12 mouse cellular contexts compared by ENCODE assay signal in the genomic region with DNA sequence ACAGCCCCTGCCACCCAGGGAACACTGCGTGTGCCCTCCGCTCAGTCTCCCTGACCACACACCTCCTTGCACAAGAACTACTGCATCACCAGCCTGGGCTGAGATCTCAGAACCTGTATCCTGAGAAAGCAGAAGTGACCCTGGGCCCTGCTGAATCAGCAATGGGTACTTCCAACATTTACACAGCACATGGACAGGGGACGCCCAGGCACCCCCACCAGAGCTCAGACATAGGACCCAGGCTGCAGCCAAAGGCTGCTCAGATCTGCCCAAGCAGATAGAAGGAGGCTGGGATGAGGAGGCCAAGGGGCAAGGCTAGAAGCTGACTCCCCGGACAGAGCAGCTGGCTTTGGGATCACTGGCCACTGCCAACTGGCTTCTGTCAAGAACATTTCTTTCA. TPM values are rescaled to one million over a fixed set of nuclear protein-coding genes. Genes with fewer than 3 reads are reported as not detected.
DNase-seq lines count a peak whose midpoint lies in the region; ATAC-seq and TF ChIP-seq lines count a peak whose summit lies in the region.
"Had no signal": no experiment of that assay in that cellular context is flagged by ENCODE, and none has a peak within 500 bp of the region (broad histone marks: within the 10 kb centered on the region; RNA-seq: fewer than 3 reads in every experiment).

No protein-coding gene starts in this region.

- H3K27me3 ChIP-seq in liver, adult 2 months (ENCODE audit: control insufficient read depth, insufficient read depth, low read length) = no peaks in the 10 kb centered on the region
- H3K27me3 ChIP-seq in liver, embryonic 11.5 days (replicated peaks; ENCODE audit: control insufficient read depth, insufficient read depth, low read length) = no peaks in the 10 kb centered on the region
- peaks cover 70% of the 10 kb centered on the region for H3K27me3 ChIP-seq in megakaryocyte, embryonic 14.5 days (replicated peaks)
- H3K27me3 ChIP-seq in forebrain, postnatal 0 days (ENCODE audit: insufficient read depth, low read length) = no peaks in the 10 kb centered on the region
- H3K27me3 ChIP-seq in hindbrain, embryonic 16.5 days (replicated peaks; ENCODE audit: control insufficient read depth, insufficient read depth, low read length) = no peaks in the 10 kb centered on the region

- no peak overlapping the region for H3K4me3 ChIP-seq in liver, adult 2 months (ENCODE audit: insufficient read depth, low read depth, low read length)
- no peak overlapping the region for H3K4me3 ChIP-seq in liver, embryonic 11.5 days (ENCODE audit: low read depth, low read length)
- H3K4me3 ChIP-seq in megakaryocyte, embryonic 14.5 days (replicated peaks) = peak overlapping the region; percentile 25
- H3K4me3 ChIP-seq in forebrain, postnatal 0 days (ENCODE audit: low read depth, low read length) = no peak overlapping the region
- H3K4me3 ChIP-seq in hindbrain, embryonic 16.5 days (ENCODE audit: low read length) = no peak overlapping the region
- H3K4me3 ChIP-seq: kidney, embryonic 15.5 days; limb, embryonic 12.5 days; midbrain, embryonic 13.5 days had no signal

- no peaks in the 10 kb centered on the region for H3K79me2 ChIP-seq in liver, adult 2 months (ENCODE audit: control insufficient read depth, insufficient read depth, low read length)

- H3K4me2 ChIP-seq in liver, embryonic 11.5 days = no peak overlapping the region
- H3K4me2 ChIP-seq in forebrain, postnatal 0 days (ENCODE audit: low read depth) = no peak overlapping the region
- no peak overlapping the region for H3K4me2 ChIP-seq in hindbrain, embryonic 16.5 days (ENCODE audit: low read length)
- H3K4me2 ChIP-seq: kidney, embryonic 15.5 days; limb, embryonic 12.5 days; midbrain, embryonic 13.5 days had no signal

- no peak for ATAC-seq in liver, embryonic 11.5 days (replicated peaks; ENCODE audit: low FRiP score)
- ATAC-seq in common myeloid progenitor, adult 5-6 weeks (replicated peaks; ENCODE audit: low read depth, poor library complexity, severe bottlenecking) = peak; percentile 73
- ATAC-seq in forebrain, postnatal 0 days = no peak
- ATAC-seq in hindbrain, embryonic 16.5 days = no peak
- ATAC-seq: forebrain, embryonic 14.5 days; midbrain, embryonic 13.5 days had no signal

- no peak overlapping the region for H3K9ac ChIP-seq in liver, adult 2 months (ENCODE audit: low read depth, low read length)
- H3K9ac ChIP-seq in liver, embryonic 11.5 days (ENCODE audit: low read depth, low read length) = no peak overlapping the region
- H3K9ac ChIP-seq in forebrain, postnatal 0 days = no peak overlapping the region
- no peak overlapping the region for H3K9ac ChIP-seq in hindbrain, embryonic 16.5 days (ENCODE audit: low read depth, low read length)
- H3K9ac ChIP-seq: kidney, embryonic 15.5 days; limb, embryonic 12.5 days; midbrain, embryonic 13.5 days had no signal

- no peak for TF ChIP-seq POLR2A in liver, adult 2 months (IDR thresholded peaks at IDR 0.05; ENCODE audit: extremely low read depth, insufficient read depth, low read length)

- DNase-seq in heart, adult 11 months = peak; percentile 98
- no peak for DNase-seq in heart, postnatal 4 days
- peak; percentile 37 for DNase-seq in liver, adult 2 months (ENCODE audit: extremely low read depth, low read depth, low spot score)
- DNase-seq in liver, embryonic 11.5 days (ENCODE audit: low spot score) = no peak
- DNase-seq in forebrain, postnatal 0 days = no peak

- H3K36me3 ChIP-seq in liver, adult 2 months (ENCODE audit: control insufficient read depth, insufficient read depth, low read length) = no peaks in the 10 kb centered on the region
- no peaks in the 10 kb centered on the region for H3K36me3 ChIP-seq in liver, embryonic 11.5 days (ENCODE audit: control insufficient read depth, insufficient read depth, low read length)
- no peaks in the 10 kb centered on the region for H3K36me3 ChIP-seq in megakaryocyte, embryonic 14.5 days (replicated peaks; ENCODE audit: low read length)
- no peaks in the 10 kb centered on the region for H3K36me3 ChIP-seq in forebrain, postnatal 0 days (ENCODE audit: insufficient read depth)
- no peaks in the 10 kb centered on the region for H3K36me3 ChIP-seq in hindbrain, embryonic 16.5 days (ENCODE audit: control insufficient read depth, insufficient read depth, low read length)
- H3K36me3 ChIP-seq: kidney, embryonic 15.5 days; limb, embryonic 12.5 days; midbrain, embryonic 13.5 days had no signal

- TF ChIP-seq CTCF in liver, adult 2 months (IDR thresholded peaks at IDR 0.05; ENCODE audit: low read depth, low read length) = no peak
- TF ChIP-seq CTCF in forebrain, postnatal 0 days (IDR thresholded peaks at IDR 0.05; ENCODE audit: low read depth) = no peak

- H3K4me1 ChIP-seq in liver, adult 2 months (ENCODE audit: control insufficient read depth, insufficient read depth, low read length) = no peaks in the 10 kb centered on the region
- H3K4me1 ChIP-seq in liver, embryonic 11.5 days (replicated peaks; ENCODE audit: control insufficient read depth, insufficient read depth, low read length) = no peaks in the 10 kb centered on the region
- peaks cover 58% of the 10 kb centered on the region for H3K4me1 ChIP-seq in megakaryocyte, embryonic 14.5 days
- H3K4me1 ChIP-seq in forebrain, postnatal 0 days (ENCODE audit: insufficient read depth) = 0 out of 2 replicates have a peak, but pooled peaks cover 5% of the 10 kb centered on the region
- H3K4me1 ChIP-seq in hindbrain, embryonic 16.5 days (ENCODE audit: control insufficient read depth, insufficient read depth, low read depth, low read length) = peaks cover 5% of the 10 kb centered on the region; the same call in 1 of the 2 replicates

- WGBS in liver, adult 2 months = 76% methylated on average over 4 of the region's 4 CpGs
- 55% methylated on average over 4 of the region's 4 CpGs for WGBS in liver, embryonic 11.5 days
- 82% methylated on average over 4 of the region's 4 CpGs for WGBS in forebrain, postnatal 0 days
- WGBS in hindbrain, embryonic 16.5 days = 76% methylated on average over 4 of the region's 4 CpGs

- 0 out of 2 replicates have a peak overlapping the region, but pooled peaks have one; percentile 20 for H3K27ac ChIP-seq in liver, adult 2 months (replicated peaks; ENCODE audit: insufficient read depth, low read depth, low read length)
- H3K27ac ChIP-seq in liver, embryonic 11.5 days (ENCODE audit: low read depth, low read length) = no peak overlapping the region
- H3K27ac ChIP-seq in forebrain, postnatal 0 days (ENCODE audit: low read depth, low read length) = no peak overlapping the region
- H3K27ac ChIP-seq in hindbrain, embryonic 16.5 days (ENCODE audit: low read depth, low read length) = no peak overlapping the region
- H3K27ac ChIP-seq: kidney, embryonic 15.5 days; limb, embryonic 12.5 days; midbrain, embryonic 13.5 days had no signal

- no peaks in the 10 kb centered on the region for H3K9me3 ChIP-seq in liver, embryonic 11.5 days (ENCODE audit: control insufficient read depth, low read length)
- H3K9me3 ChIP-seq in megakaryocyte, embryonic 14.5 days = no peaks in the 10 kb centered on the region
- H3K9me3 ChIP-seq in forebrain, postnatal 0 days (ENCODE audit: low read length) = no peaks in the 10 kb centered on the region
- no peaks in the 10 kb centered on the region for H3K9me3 ChIP-seq in hindbrain, embryonic 16.5 days (ENCODE audit: control insufficient read depth, low read length)
- H3K9me3 ChIP-seq: kidney, embryonic 15.5 days; limb, embryonic 12.5 days; midbrain, embryonic 13.5 days had no signal

RNA-seq across cellular contexts. Expression of a gene that starts 5.7 kb away (rescaled TPM):
- total RNA-seq in heart, postnatal 4 days (2021) = 10 to 100 TPM; 12.6 to 14.6 TPM
- 1.8 and 2.1 TPM in 2 replicates for total RNA-seq in liver, adult 2 months (2014; rRNA removed)
- polyA plus RNA-seq in liver, adult 2 months (2012; rRNA removed) = 4.6 and 5.6 TPM in 2 replicates
- polyA plus RNA-seq in liver, embryonic 11.5 days (2014; fragmentation: Nextera tagmentation; extraction: Ambion mirVana) = 2.5 and 2.6 TPM in 2 replicates
- 0.27 TPM in 1 of 2 replicates, not detected in the other for total RNA-seq in common myeloid progenitor, adult 5-6 weeks (2017)
- 4.3 TPM in 1 of 2 replicates, not detected in the other for polyA plus RNA-seq in megakaryocyte, embryonic 14.5 days (2012; ENCODE audit: insufficient read depth, low replicate concordance)
- 0.92 and 2.7 TPM in 2 replicates for total RNA-seq in forebrain, postnatal 0 days (2014; rRNA removed)
- 0.72 and 1.4 TPM in 2 replicates for polyA plus RNA-seq in forebrain, postnatal 0 days (2015; fragmentation: Nextera tagmentation; extraction: Ambion mirVana)
- 1.2 and 1.6 TPM in 2 replicates for polyA plus RNA-seq in hindbrain, embryonic 16.5 days (2015; fragmentation: Nextera tagmentation; extraction: Ambion mirVana)

Comparison
In these comparisons a context has a peak if more than half of its experiments do, and no peak if none do; other contexts are left out.
1. DNase-seq: peak in heart, adult 11 months (single experiment) and liver, adult 2 months (single experiment); none in heart, postnatal 4 days (single experiment), liver, embryonic 11.5 days (single experiment) and forebrain, postnatal 0 days (single experiment).